Comparison of ENCODE assay signal across 16 mouse cellular contexts in the genomic region with DNA sequence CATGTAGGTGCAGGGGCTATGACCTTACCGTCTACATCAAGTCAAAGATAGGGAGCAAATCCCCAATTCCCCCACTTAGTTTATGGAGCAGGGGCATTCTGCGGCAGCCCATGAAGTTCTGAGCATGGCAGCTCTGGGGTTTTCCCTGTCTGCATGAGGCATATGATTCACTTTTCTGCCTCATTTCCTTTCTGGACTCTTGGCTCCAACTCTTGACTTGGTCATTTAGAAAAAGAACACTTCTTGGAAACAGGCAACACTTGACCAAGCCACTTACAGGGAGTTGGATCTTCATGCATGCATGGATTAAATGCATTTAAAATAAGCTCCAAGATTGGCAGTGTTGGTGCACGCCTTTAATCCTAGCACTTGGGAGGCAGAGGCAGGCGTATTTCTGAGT.
"Had no signal": no experiment of that assay in that cellular context is flagged by ENCODE, and none has a peak within 500 bp of the region (broad histone marks: within the 10 kb centered on the region; RNA-seq: fewer than 3 reads in every experiment).

No protein-coding gene starts in this region.

- DNase-seq: layer of hippocampus, adult 9-11 months; liver; lung, adult 18-20 months; lung, postnatal 10 days; lung, postnatal 36 days; thymus, adult 18-20 months; thymus, postnatal 36 days had no signal

- H3K36me3 ChIP-seq: kidney, embryonic 15.5 days; limb, embryonic 10.5 days; limb, embryonic 13.5 days; liver, embryonic 12.5 days; liver, embryonic 15.5 days; lung, embryonic 15.5 days; midbrain, embryonic 12.5 days had no signal

- H3K4me3 ChIP-seq: kidney, embryonic 15.5 days; layer of hippocampus, adult 2 months; limb, embryonic 10.5 days; limb, embryonic 13.5 days; liver, embryonic 12.5 days; liver, embryonic 15.5 days; lung, embryonic 15.5 days; megakaryocyte, embryonic 14.5 days; midbrain, embryonic 12.5 days had no signal

- ATAC-seq: liver, embryonic 12.5 days had no signal

- H3K27me3 ChIP-seq: kidney, embryonic 15.5 days; limb, embryonic 13.5 days; liver, embryonic 15.5 days; lung, embryonic 15.5 days; midbrain, embryonic 12.5 days had no signal

- H3K9me3 ChIP-seq: kidney, embryonic 15.5 days; limb, embryonic 10.5 days; limb, embryonic 13.5 days; liver, embryonic 12.5 days; liver, embryonic 15.5 days; lung, embryonic 15.5 days; megakaryocyte, embryonic 14.5 days; midbrain, embryonic 12.5 days had no signal

- H3K9ac ChIP-seq: kidney, embryonic 15.5 days; limb, embryonic 13.5 days; liver, embryonic 12.5 days; liver, embryonic 15.5 days; lung, embryonic 15.5 days; midbrain, embryonic 12.5 days had no signal

- H3K27ac ChIP-seq: kidney, embryonic 15.5 days; layer of hippocampus, adult 2 months; limb, embryonic 10.5 days; limb, embryonic 13.5 days; liver, embryonic 12.5 days; liver, embryonic 15.5 days; lung, embryonic 15.5 days; midbrain, embryonic 12.5 days had no signal

- H3K4me2 ChIP-seq: kidney, embryonic 15.5 days; limb, embryonic 13.5 days; liver, embryonic 12.5 days; liver, embryonic 15.5 days; lung, embryonic 15.5 days; midbrain, embryonic 12.5 days had no signal
